Mouse (Mus musculus) C2C12 (cell line): ENCODE measurements at regions not wholly inside any gene's neighbourhood (a gene's known extent, or its start where the extent isn't known, plus 50 kb on each side); places are given as distances from the start of the nearest gene placed in this dataset.

Experiments
- H3K27me3 ChIP-seq: one replicate; pipeline ENCODE4 v1.6.1; 2011; ENCODE audit not compliant: control insufficient read depth, insufficient read depth, insufficient read length
- H3K36me3 ChIP-seq: one replicate; pipeline ENCODE4 v1.6.1; 2011; ENCODE audit not compliant: control insufficient read depth, insufficient read depth
- H3K4me3 ChIP-seq: one replicate; pipeline ENCODE4 v1.5.1; 2011; ENCODE audit warnings: mild to moderate bottlenecking, control low read depth; ENCODE audit not compliant: poor library complexity, insufficient read depth, severe bottlenecking
- H3K79me2 ChIP-seq: one replicate; pipeline ENCODE4 v1.6.1; 2011; ENCODE audit not compliant: control insufficient read depth, insufficient read depth
- H3K79me3 ChIP-seq: one replicate; pipeline ENCODE4 v1.6.1; 2011; ENCODE audit warnings: low read depth, control low read depth
- H3ac ChIP-seq: one replicate; pipeline ENCODE3; 2011; ENCODE audit warnings: low read depth; ENCODE audit not compliant: control insufficient read depth, insufficient read length
- CEBPB ChIP-seq: IDR thresholded peaks from one replicate; pipeline ENCODE4 v1.6.1; 2011; ENCODE audit warnings: low read depth, mild to moderate bottlenecking, control low read depth, moderate library complexity
- CTCF ChIP-seq: IDR thresholded peaks from one replicate; pipeline ENCODE4 v1.5.1; 2011; ENCODE audit not compliant: control insufficient read depth, insufficient read depth, insufficient read length
- FOSL1 ChIP-seq: IDR thresholded peaks from one replicate; pipeline ENCODE4 v1.8.0; 2011; ENCODE audit warnings: mild to moderate bottlenecking, low read length; ENCODE audit not compliant: poor library complexity, insufficient read depth, severe bottlenecking
- MAX ChIP-seq: IDR thresholded peaks from one replicate; pipeline ENCODE4 v1.6.1; 2011; ENCODE audit warnings: mild to moderate bottlenecking, control low read depth
- MYOD1 ChIP-seq: IDR thresholded peaks from one replicate; pipeline ENCODE4 v1.6.1; 2011; ENCODE audit warnings: low read depth; ENCODE audit not compliant: control insufficient read depth, insufficient read length
- MYOG ChIP-seq: IDR thresholded peaks from one replicate; pipeline ENCODE4 v1.6.1; 2011; ENCODE audit not compliant: control insufficient read depth, insufficient read length; ENCODE audit errors: extremely low read depth
- USF1 ChIP-seq: IDR thresholded peaks from one replicate; pipeline ENCODE4 v1.6.1; 2011; ENCODE audit warnings: low read depth, mild to moderate bottlenecking, control low read depth, moderate library complexity

DNA sequence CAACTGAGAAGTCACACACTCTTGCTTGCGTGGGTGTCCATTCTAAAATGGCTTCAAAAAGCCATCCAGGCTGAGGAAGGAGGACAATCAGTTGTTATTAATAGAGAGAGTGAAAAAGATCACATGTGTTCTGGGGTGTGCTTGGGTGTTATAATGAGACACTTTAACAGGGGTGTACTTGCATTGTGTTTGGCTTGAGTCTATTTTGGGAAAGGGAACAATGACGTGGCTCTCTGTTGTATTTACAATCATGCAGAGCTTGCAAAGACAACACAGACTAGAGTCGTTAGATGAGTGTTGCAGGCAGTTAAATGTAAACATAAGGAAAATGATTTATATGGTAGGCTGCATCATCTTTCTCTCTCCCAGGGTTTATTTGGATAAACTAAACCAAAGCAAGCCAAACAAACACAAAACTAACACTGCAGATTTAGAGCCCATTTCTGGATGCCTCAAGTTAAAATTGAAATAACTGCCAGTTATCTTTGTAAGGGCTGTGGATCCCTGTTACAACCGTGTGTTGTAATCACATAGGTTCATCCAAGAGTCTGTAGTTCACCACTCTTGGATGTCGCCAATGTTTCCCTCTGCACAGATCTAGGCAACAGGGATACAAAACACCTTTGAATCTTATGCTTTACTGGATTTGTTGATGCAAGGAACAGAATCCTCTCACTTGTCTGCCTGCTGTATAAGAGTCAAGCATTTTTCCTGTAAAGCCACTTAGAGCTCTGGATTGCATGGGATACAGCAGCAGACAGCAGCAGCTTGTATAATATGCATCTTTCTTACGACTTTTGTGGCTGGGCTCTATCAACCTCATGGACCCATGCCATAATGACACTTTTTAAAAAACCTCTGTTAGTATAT lies 139.9 kb upstream of the Rgmb start:
- TF ChIP-seq MYOD1, result no peak
- no peaks in the 10 kb centered on the region for H3K79me3 ChIP-seq
- no peaks in the 10 kb centered on the region for H3K27me3 ChIP-seq
- H3ac ChIP-seq, result no peak overlapping the region
- no peaks in the 10 kb centered on the region for H3K79me2 ChIP-seq
- H3K4me3 ChIP-seq, result no peak overlapping the region
- no peaks in the 10 kb centered on the region for H3K36me3 ChIP-seq

GRCm38 (mm10) chr17:15968331-15968730 lies 137.5 kb upstream of the Rgmb start:
- Histone ChIP-seq H3K4me3 (no peak overlapping the region), H3K79me3 (no peaks in the 10 kb centered on the region), H3K36me3 (no peaks in the 10 kb centered on the region), H3K79me2 (no peaks in the 10 kb centered on the region), H3K27me3 (no peaks in the 10 kb centered on the region), H3ac (no peak overlapping the region)
- TF ChIP-seq MYOD1 (no peak), FOSL1 (no peak), CTCF (no peak), CEBPB (no peak), MAX (no peak), USF1 (no peak), MYOG (no peak)

GRCm38 (mm10) chr17:15955656-15956055 lies 124.8 kb upstream of the Rgmb start:
- no peaks in the 10 kb centered on the region for H3K27me3 ChIP-seq
- no peaks in the 10 kb centered on the region for H3K79me2 ChIP-seq
- H3K79me3 ChIP-seq, result no peaks in the 10 kb centered on the region
- no peaks in the 10 kb centered on the region for H3K36me3 ChIP-seq
- no peak overlapping the region for H3K4me3 ChIP-seq
- no peak overlapping the region for H3ac ChIP-seq
- no peak for TF ChIP-seq USF1
- no peak for TF ChIP-seq MYOG
- TF ChIP-seq CTCF, result no peak
- no peak for TF ChIP-seq CEBPB
- no peak for TF ChIP-seq FOSL1
- no peak for TF ChIP-seq MYOD1
- TF ChIP-seq MAX, result no peak

GRCm38 (mm10) chr17:15951641-15952040 lies 120.8 kb upstream of the Rgmb start:
- H3K27me3 ChIP-seq, result no peaks in the 10 kb centered on the region
- TF ChIP-seq FOSL1 (no peak), USF1 (no peak), MYOD1 (no peak), MAX (no peak), CTCF (no peak), MYOG (no peak), CEBPB (no peak)
- H3K4me3 ChIP-seq, result no peak overlapping the region
- H3K79me2 ChIP-seq, result no peaks in the 10 kb centered on the region
- H3K36me3 ChIP-seq, result no peaks in the 10 kb centered on the region
- no peak overlapping the region for H3ac ChIP-seq
- H3K79me3 ChIP-seq, result no peaks in the 10 kb centered on the region

DNA sequence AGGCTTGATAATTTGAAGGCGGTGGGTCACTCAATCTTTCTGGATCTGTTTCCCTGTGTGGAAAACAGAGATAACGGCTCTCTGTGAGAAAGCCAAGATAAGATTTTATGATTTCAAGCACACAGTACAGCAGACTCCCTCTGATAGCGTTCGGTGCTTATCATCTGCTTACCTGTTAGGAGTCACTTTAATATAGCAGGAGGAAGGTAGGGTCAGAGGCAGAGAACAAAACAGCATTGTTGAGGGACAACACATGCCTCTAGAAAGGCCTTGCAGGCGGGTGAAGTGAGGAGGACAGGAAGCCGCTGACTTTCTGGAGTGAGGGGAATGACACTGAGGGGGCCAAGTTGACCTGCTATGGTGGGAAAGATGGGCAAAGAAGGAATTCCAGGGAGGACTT lies 118.9 kb upstream of the Rgmb start:
- TF ChIP-seq CTCF (no peak), MYOG (no peak), USF1 (no peak), FOSL1 (no peak), MYOD1 (no peak), MAX (no peak), CEBPB (no peak)
- H3K36me3 ChIP-seq, result no peaks in the 10 kb centered on the region

DNA sequence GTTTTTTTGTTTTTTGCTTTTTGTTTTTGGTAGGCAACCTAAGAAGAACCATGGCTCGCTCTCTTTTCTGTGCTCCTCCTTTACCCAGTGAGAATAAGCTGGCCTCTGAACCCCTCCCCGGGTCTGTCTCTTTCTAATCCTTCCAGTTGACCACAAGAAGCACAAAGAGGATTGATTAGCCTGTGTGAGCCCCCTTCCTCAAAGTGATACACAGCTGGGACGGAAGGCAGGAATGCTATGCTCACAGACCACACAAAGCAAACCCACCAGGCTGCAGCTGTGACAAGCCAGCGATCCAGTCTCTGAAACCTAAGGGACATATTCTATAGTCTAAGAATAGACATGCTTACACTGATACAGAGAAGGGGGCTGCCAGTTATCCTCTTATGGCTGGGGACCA lies 111.5 kb upstream of the Rgmb start:
- TF ChIP-seq MYOD1 (no peak), USF1 (no peak), MAX (no peak), CEBPB (no peak), MYOG (no peak), CTCF (no peak), FOSL1 (no peak)

More for the DNA sequence above, 118.9 kb upstream of the Rgmb start:
- no peak overlapping the region for H3ac ChIP-seq
- no peaks in the 10 kb centered on the region for H3K79me2 ChIP-seq
- no peak overlapping the region for H3K4me3 ChIP-seq
- no peaks in the 10 kb centered on the region for H3K27me3 ChIP-seq
- H3K79me3 ChIP-seq, result no peaks in the 10 kb centered on the region

More for the DNA sequence above, 111.5 kb upstream of the Rgmb start:
- Histone ChIP-seq H3ac (no peak overlapping the region), H3K79me3 (no peaks in the 10 kb centered on the region), H3K79me2 (no peaks in the 10 kb centered on the region), H3K36me3 (no peaks in the 10 kb centered on the region), H3K4me3 (no peak overlapping the region), H3K27me3 (no peaks in the 10 kb centered on the region)
